Mouse (Mus musculus) lung, embryonic 14.5 days (tissue): Measurements from ENCODE around the gene Zfp131. TPM values are rescaled to one million over a fixed set of nuclear protein-coding genes. Genes with fewer than 3 reads are reported as not detected.
A peak's percentile ranks its signal among the peaks of the same experiment; 100 is the strongest.

Experiments
- ATAC-seq: fragments of 200-750 bp; cut with Nextera tagmentation; 2 replicates; pipeline ENCODE4 v1.8.0; 2017; ENCODE audit warnings: mild to moderate bottlenecking, moderate TSS enrichment, moderate library complexity; ENCODE audit not compliant: insufficient read depth
- DNase-seq: peaks from one replicate; pipeline ENCODE4 v3.0.0-alpha.2; 2015
- H3K27ac ChIP-seq: fragments of 300-500 bp; sonication (generic); 2 replicates; pipeline ENCODE4 v1.5.1; 2014; ENCODE audit warnings: low read depth, mild to moderate bottlenecking, moderate library complexity
- H3K27me3 ChIP-seq: fragments of 300-500 bp; sonication (generic); 2 replicates; pipeline ENCODE4 v1.6.1; 2014; ENCODE audit warnings: low read length, control low read depth; ENCODE audit not compliant: insufficient read depth
- H3K36me3 ChIP-seq: fragments of 300-500 bp; sonication (generic); 2 replicates; pipeline ENCODE4 v1.6.1; 2014; ENCODE audit warnings: control low read depth; ENCODE audit not compliant: insufficient read depth
- H3K4me1 ChIP-seq: fragments of 300-500 bp; sonication (generic); 2 replicates; pipeline ENCODE4 v1.6.1; 2014; ENCODE audit warnings: antibody characterized with exemption, control low read depth; ENCODE audit not compliant: insufficient read depth
- H3K4me2 ChIP-seq: fragments of 300-500 bp; sonication (generic); 2 replicates; pipeline ENCODE4 v1.6.1; 2014; ENCODE audit warnings: mild to moderate bottlenecking
- H3K4me3 ChIP-seq: fragments of 300-500 bp; sonication (generic); 2 replicates; pipeline ENCODE4 v1.5.1; 2014; ENCODE audit warnings: low read depth, low read length
- H3K9ac ChIP-seq: fragments of 300-500 bp; sonication (generic); 2 replicates; pipeline ENCODE4 v1.6.1; 2014
- H3K9me3 ChIP-seq: fragments of 300-500 bp; sonication (generic); 2 replicates; pipeline ENCODE4 v1.6.1; 2016; ENCODE audit warnings: low read depth, low read length, control low read depth
- CTCF ChIP-seq: IDR thresholded peaks from 2 replicates; pipeline ENCODE4 v1.5.1; 2016; ENCODE audit warnings: antibody characterized with exemption, low read depth
- WGBS: fragments of 180-500 bp; shearing (Covaris S2); extraction: QIAGEN DNeasy Blood & Tissue Kit; methylation state at CpG from one replicate; pipeline ENCODE4 v1.1.7; 2014; 5-methylcytosine and 5-hydroxymethylcytosine counted together
- polyA plus RNA-seq: library from polyadenylated mRNA; unstranded; fragments of >200 nt; fragmentation: Nextera tagmentation; extraction: Ambion mirVana; gene quantifications from 2 replicates; pipeline ENCODE4 v1.2.1, GENCODE M21; 2014

Zfp131 gene
- polyA plus RNA-seq, 1 experiment from 2014 or later = 43.8 TPM

DNA sequence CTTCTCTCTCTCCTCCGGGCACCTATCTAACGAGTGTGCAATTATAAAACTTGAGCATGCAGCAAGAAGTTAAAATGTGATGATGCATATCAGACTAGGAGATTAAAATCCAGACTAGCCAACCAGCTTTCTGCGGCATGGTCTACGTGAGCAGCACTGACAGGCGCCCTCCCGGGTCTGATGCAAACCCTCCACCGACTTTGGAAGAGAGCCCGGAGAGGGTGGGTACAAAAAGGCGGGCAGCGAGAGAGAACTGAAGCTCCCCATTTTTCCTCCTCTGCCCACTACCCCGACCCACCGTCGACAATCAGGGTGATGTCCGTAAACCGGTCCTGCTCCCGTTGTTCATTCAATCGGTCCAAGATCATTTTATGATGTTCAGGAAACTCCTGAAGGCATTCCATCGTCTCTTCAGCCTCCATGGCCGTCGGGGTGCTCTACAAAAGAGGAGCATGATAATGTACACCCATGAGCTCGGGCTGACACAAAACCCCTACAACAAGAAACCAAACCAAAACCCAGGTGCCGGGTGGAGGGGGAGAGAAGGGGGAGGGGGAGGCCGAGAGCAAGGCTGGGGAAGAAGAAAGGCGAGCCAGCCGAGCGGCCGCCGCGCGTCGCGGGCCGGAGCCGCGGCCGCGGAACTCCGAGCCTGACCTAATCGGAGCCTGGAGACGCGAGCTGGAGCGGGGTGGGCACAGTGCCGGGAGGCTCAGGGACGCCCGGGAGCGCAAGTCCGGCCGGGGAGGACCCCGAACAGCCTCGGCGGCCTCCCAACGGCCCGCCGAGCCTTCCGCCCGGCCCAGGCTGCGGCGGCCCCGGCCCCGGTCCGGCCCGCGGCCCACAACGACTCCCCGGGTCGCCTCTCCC, 605 bp downstream of the Zfp131 start:
- Histone ChIP-seq H3K27me3 (no peaks in the 10 kb centered on the region), H3K27ac (peak overlapping the region; percentile 95), H3K9ac (peak overlapping the region; percentile 88), H3K4me3 (peak overlapping the region; percentile 74), H3K4me2 (peak overlapping the region; percentile 67), H3K9me3 (no peaks in the 10 kb centered on the region), H3K36me3 (peaks cover 36% of the 10 kb centered on the region), H3K4me1 (no peaks in the 10 kb centered on the region)
- ATAC-seq (peak; percentile 68), DNase-seq (peak; percentile 84)
- WGBS = under 1% methylated on average over 54 of the region's 66 CpGs
- TF ChIP-seq CTCF = no peak

- Histone ChIP-seq H3K9ac (no peak overlapping the region), H3K9me3 (no peaks in the 10 kb centered on the region), H3K27me3 (no peaks in the 10 kb centered on the region), H3K36me3 (peaks cover 85% of the 10 kb centered on the region), H3K4me1 (no peaks in the 10 kb centered on the region), H3K4me2 (no peak overlapping the region), H3K27ac (no peak overlapping the region), H3K4me3 (no peak overlapping the region)
- no peak for TF ChIP-seq CTCF
- DNase-seq (no peak), ATAC-seq (no peak)
- WGBS = 80% methylated on average over 4 of the region's 4 CpGs
Measured at GRCm38 (mm10) chr13:119783581-119783980, 7.1 kb downstream of the Zfp131 start.

GRCm38 (mm10) chr13:119768541-119768940, 22.1 kb downstream of the Zfp131 start:
- Histone ChIP-seq H3K27ac (no peak overlapping the region), H3K9ac (no peak overlapping the region), H3K36me3 (peaks cover 90% of the 10 kb centered on the region), H3K4me1 (no peaks in the 10 kb centered on the region), H3K27me3 (no peaks in the 10 kb centered on the region), H3K4me2 (no peak overlapping the region), H3K9me3 (no peaks in the 10 kb centered on the region), H3K4me3 (no peak overlapping the region)
- TF ChIP-seq CTCF = no peak
- WGBS = 52% methylated on average over 6 of the region's 6 CpGs
- no peak for ATAC-seq
- DNase-seq = no peak

GRCm38 (mm10) chr13:119766480-119766879, 24.2 kb downstream of the Zfp131 start:
- H3K27me3 ChIP-seq = no peaks in the 10 kb centered on the region
- no peak overlapping the region for H3K27ac ChIP-seq
- H3K4me2 ChIP-seq = no peak overlapping the region
- 84% methylated on average over 7 of the region's 7 CpGs for WGBS
- no peak for ATAC-seq
- H3K9ac ChIP-seq = no peak overlapping the region
- H3K4me3 ChIP-seq = no peak overlapping the region
- no peaks in the 10 kb centered on the region for H3K9me3 ChIP-seq
- no peak for DNase-seq
- TF ChIP-seq CTCF = no peak
- H3K36me3 ChIP-seq = peaks cover 75% of the 10 kb centered on the region
- no peaks in the 10 kb centered on the region for H3K4me1 ChIP-seq

DNA sequence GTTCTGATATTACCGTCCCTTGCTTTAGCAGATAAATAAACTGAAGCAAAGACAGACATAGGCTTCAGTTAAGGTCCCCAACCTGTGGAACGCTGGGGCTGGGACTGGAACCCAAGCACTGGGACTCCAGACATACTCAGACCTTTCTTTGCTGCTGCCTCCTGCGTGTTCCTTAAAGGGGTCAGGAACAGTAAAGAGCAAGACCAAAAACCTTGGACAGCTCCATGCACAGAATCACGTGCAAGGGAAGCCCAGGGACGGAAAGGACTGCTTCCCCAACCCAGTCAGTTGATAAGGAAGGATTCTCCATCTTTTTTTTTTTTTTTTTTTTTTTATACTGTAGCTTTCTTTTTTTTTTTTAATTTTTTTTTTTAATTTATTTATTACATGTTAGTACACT, 33.9 kb downstream of the Zfp131 start:
- ATAC-seq (no peak), DNase-seq (peak; percentile 72)
- H3K4me3 ChIP-seq = no peak overlapping the region
- peaks cover 5% of the 10 kb centered on the region; the same call in 1 of the 2 replicates for H3K4me1 ChIP-seq
- no peak overlapping the region for H3K27ac ChIP-seq
- WGBS = 21% methylated on average over 5 of the region's 5 CpGs
- H3K9ac ChIP-seq = no peak overlapping the region
- no peak for TF ChIP-seq CTCF
- peaks cover 13% of the 10 kb centered on the region; the same call in 1 of the 2 replicates for H3K36me3 ChIP-seq
- no peak overlapping the region for H3K4me2 ChIP-seq
- no peaks in the 10 kb centered on the region for H3K27me3 ChIP-seq
- no peaks in the 10 kb centered on the region for H3K9me3 ChIP-seq

GRCm38 (mm10) chr13:119755681-119756471, 34.8 kb downstream of the Zfp131 start, which contains the start of gene Nim1k:
Gene Nim1k, minus strand, starts transcription at chr13:119755882.
- peak within 1 kb of the TSS; percentile 89 for H3K4me2 ChIP-seq
- H3K9me3 ChIP-seq = no peaks in the 10 kb centered on the region
- WGBS = 2% methylated on average over 43 of the region's 43 CpGs
- H3K4me3 ChIP-seq = peak within 1 kb of the TSS; percentile 49
- no peaks in the 10 kb centered on the region for H3K27me3 ChIP-seq
- TF ChIP-seq CTCF = no peak
- peak; percentile 98 for ATAC-seq
- DNase-seq = peak; percentile 89
- peak within 1 kb of the TSS; percentile 63 for H3K9ac ChIP-seq
- no peak within 1 kb of the TSS; the same call in 1 of the 2 replicates for H3K27ac ChIP-seq
- H3K4me1 ChIP-seq = peaks cover 5% of the 10 kb centered on the region; the same call in 1 of the 2 replicates
- H3K36me3 ChIP-seq = peaks cover 8% of the 10 kb centered on the region; the same call in 1 of the 2 replicates

DNA sequence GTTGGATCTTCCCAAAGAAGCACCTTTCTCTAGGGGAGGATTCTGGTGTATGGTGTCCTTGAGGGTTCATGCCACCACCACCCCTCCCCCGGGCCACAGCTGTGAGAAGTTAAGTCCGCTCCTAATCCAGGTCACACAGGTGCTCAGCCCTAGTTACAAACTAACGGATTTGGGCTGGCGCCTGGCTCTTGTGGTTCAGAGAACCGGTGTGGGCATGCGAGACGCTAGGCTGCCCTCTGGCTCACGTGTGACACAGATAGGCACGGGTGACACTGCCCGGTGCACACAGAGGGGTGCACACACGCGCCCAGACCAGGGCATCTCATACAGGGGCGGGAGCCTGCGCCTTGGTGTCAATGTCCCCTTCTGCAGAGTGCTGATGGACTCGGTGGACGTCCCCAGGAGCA, 35.5 kb downstream of the Zfp131 start:
- Histone ChIP-seq H3K36me3 (peaks cover 8% of the 10 kb centered on the region; the same call in 1 of the 2 replicates), H3K4me3 (peak overlapping the region; percentile 49), H3K27me3 (no peaks in the 10 kb centered on the region), H3K27ac (no peak overlapping the region), H3K4me1 (peaks cover 5% of the 10 kb centered on the region; the same call in 1 of the 2 replicates), H3K9me3 (no peaks in the 10 kb centered on the region), H3K9ac (peak overlapping the region; percentile 63), H3K4me2 (peak overlapping the region; percentile 89)
- peak; percentile 68 for ATAC-seq
- no peak for DNase-seq
- WGBS = 2% methylated on average over 16 of the region's 16 CpGs
- TF ChIP-seq CTCF = no peak
